Mouse (Mus musculus): ENCODE measurements around the gene Coq7. TPM values are rescaled to one million over a fixed set of nuclear protein-coding genes. Genes with fewer than 3 reads are reported as not detected.

Coq7 gene
- polyA plus RNA-seq, 1 experiment from 2014 or later, result 85.4 TPM

DNA sequence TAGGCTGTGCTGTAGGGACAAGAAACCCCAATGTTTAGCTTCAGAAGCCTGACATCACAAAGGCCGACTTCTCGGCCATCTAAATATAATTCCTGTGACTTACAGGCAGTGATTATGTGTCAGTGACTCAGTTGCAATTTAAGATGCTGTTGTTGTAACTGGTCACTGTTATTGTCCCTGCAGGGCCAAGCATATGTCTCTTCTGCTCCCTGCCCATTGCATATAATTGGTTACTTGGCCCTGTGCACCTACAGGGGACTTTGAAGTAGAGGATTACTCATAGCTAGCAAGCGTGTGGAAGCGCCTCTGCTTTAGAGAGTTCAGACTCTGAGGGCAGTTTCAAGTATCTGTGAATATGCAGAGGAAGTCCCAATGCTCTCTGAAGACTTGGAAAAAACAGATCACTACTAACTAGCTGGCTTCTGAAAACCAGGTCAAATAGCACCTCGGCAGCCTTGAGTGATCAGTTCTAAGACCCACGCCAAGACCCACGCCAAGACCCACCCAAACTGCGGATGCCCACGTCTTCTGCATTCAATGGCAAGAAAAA, 52.9 kb downstream of the Coq7 start:
- 90% methylated on average over 9 of the region's 9 CpGs for WGBS
- H3K27me3 ChIP-seq, result no peaks in the 10 kb centered on the region
- ATAC-seq (replicated peaks), result no peak

DNA sequence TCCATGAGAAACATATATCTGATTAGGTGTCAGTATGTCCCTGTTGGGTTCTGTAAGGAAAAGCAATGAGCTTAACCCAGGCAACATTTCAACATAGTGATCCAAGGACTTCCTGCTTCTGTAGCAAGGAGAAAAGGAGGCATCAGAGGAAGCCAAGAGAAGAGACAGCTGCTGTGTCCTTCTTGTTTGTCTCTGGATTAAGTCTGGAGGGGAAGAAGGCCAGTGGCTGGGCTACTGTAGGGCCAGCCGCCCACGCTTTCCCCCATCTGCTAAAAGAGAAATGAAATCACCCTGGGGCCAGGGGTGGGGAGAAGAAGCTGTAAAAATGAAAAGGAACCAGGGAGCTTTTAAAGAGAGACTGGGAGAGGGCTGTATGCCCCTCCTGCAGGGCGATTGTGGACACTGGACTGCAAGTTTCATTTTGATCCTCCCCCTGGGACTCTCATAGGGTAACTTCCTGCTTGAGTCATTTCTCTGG, 54.3 kb downstream of the Coq7 start:
- no peaks in the 10 kb centered on the region for H3K4me1 ChIP-seq
- no peaks in the 10 kb centered on the region for H3K36me3 ChIP-seq
- 65% methylated on average over 3 of the region's 3 CpGs for WGBS
- no peaks in the 10 kb centered on the region for H3K9me3 ChIP-seq
- no peaks in the 10 kb centered on the region for H3K27me3 ChIP-seq
- H3K4me3 ChIP-seq, result no peak overlapping the region
- no peak overlapping the region for H3K27ac ChIP-seq (replicated peaks)
- H3K9ac ChIP-seq (replicated peaks), result no peak overlapping the region
- no peak overlapping the region for H3K4me2 ChIP-seq (replicated peaks)
- no peak for ATAC-seq (replicated peaks)

More for the DNA sequence above, 52.9 kb downstream of the Coq7 start:
- no peaks in the 10 kb centered on the region for H3K36me3 ChIP-seq
- no peak overlapping the region for H3K9ac ChIP-seq (replicated peaks)
- no peaks in the 10 kb centered on the region for H3K4me1 ChIP-seq
- H3K4me2 ChIP-seq (replicated peaks), result no peak overlapping the region
- H3K27ac ChIP-seq (replicated peaks), result no peak overlapping the region
- H3K9me3 ChIP-seq, result no peaks in the 10 kb centered on the region
- no peak overlapping the region for H3K4me3 ChIP-seq

DNA sequence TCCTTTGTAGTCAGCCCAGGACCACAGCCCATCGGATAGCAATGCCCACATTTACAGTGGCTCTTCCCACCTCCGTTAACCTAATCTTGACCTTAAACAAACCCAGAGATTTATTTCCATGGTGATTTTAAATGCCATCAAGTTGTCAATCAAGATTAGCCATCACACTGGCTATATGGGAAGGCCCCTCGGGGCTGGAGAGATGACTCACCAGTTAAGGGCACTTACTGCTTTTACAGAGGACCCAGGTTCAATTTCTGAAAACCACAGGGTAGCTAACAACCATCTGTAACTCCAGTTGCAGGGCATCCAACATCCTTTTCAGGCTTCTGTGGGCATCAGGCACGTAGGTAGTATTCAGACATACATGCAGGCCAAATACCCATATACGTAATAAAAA, 56.7 kb downstream of the Coq7 start:
- Histone ChIP-seq H3K4me1 (no peaks in the 10 kb centered on the region), H3K4me3 (no peak overlapping the region), H3K36me3 (no peaks in the 10 kb centered on the region), H3K9ac (replicated peaks) (no peak overlapping the region), H3K9me3 (no peaks in the 10 kb centered on the region), H3K4me2 (replicated peaks) (no peak overlapping the region), H3K27me3 (no peaks in the 10 kb centered on the region), H3K27ac (replicated peaks) (no peak overlapping the region)
- no peak for ATAC-seq (replicated peaks)
- WGBS, result 50% methylated on average over 5 of the region's 5 CpGs

DNA sequence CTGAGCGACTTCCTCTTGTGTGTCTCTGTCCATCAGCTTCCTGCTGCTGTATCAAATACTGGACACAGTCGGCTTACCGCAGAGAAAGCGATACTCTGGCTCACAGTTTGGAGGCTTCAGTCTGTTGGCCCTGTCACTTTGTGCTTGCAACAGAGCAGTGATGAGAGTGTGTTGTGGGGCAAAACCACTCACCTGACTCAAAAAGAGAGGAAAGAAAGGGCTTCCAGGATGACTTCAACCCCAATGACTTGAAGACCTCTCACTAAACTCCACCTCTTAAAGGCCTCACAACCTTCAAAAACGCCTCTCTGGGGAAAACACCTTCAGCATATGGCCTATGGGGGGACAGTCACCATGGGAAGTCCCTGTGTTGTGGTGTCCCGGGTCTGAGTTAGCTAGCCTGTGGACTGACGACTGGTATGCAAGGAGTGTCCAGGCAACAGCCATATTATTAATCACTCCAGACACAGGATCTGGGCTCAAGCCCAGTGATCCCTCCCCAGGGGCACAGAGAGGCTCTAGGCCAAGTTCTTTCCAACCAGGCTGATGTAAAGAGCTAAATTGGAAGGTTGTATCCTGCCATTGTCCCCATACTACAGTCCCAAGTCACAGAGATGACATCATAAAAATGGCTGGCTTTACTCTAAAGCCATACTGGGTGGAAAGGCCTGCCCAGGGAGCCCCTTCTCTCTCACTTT, 58.0 kb downstream of the Coq7 start:
- no peak for ATAC-seq (replicated peaks)
- Histone ChIP-seq H3K27ac (replicated peaks) (no peak overlapping the region), H3K4me2 (replicated peaks) (no peak overlapping the region), H3K36me3 (no peaks in the 10 kb centered on the region), H3K4me1 (no peaks in the 10 kb centered on the region), H3K27me3 (no peaks in the 10 kb centered on the region), H3K9me3 (no peaks in the 10 kb centered on the region), H3K9ac (replicated peaks) (no peak overlapping the region), H3K4me3 (no peak overlapping the region)
- WGBS, result 88% methylated on average over 7 of the region's 7 CpGs

DNA sequence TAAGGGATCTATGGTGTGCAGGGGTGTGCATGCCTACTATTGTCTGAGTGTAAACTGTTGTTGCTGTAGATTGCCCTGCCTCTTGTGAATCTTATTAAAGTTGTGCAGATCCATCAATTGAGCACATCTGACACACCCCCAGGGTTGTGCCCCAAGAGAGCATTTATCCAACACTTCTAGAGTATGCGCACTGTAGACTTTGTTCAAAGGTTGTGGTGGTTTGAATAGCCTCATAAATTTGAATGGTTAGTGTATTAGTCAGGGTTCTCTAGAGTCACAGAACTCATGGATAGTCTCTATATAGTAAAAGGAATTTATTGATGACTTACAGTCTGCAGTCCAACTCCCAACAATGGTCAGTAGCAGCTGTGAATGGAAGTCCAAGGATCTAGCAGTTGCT, 60.3 kb downstream of the Coq7 start:
- no peak overlapping the region for H3K27ac ChIP-seq (replicated peaks)
- no peaks in the 10 kb centered on the region for H3K9me3 ChIP-seq
- WGBS, result 93% methylated on average over 1 of the region's 1 CpGs
- no peak overlapping the region for H3K4me2 ChIP-seq (replicated peaks)
- H3K4me3 ChIP-seq, result no peak overlapping the region
- no peaks in the 10 kb centered on the region for H3K36me3 ChIP-seq
- H3K4me1 ChIP-seq, result no peaks in the 10 kb centered on the region
- H3K9ac ChIP-seq (replicated peaks), result no peak overlapping the region
- no peaks in the 10 kb centered on the region for H3K27me3 ChIP-seq
- no peak for ATAC-seq (replicated peaks)

DNA sequence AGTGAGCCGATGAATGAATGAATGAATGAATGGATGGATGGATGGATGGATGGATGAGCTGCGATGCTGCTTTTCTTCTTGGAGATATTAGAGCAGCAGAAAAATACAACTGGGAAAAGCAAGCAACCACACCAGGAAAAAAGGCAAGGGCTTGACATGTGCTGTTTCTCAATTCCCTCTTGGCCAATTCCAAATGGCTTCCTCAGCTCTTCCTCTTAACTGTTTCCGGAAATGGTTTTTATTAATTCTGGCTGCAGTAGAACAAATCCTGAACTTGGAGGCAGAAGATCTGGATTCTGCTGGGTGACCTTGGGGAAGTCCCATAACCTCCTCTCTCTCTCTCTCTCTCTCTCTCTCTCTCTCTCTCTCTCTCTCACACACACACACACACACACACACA, 65.1 kb downstream of the Coq7 start:
- Histone ChIP-seq H3K9me3 (no peaks in the 10 kb centered on the region), H3K27me3 (no peaks in the 10 kb centered on the region), H3K4me3 (no peak overlapping the region), H3K27ac (replicated peaks) (no peak overlapping the region), H3K9ac (replicated peaks) (no peak overlapping the region), H3K36me3 (no peaks in the 10 kb centered on the region), H3K4me2 (replicated peaks) (no peak overlapping the region), H3K4me1 (peaks cover 4% of the 10 kb centered on the region)
- WGBS, result 96% methylated on average over 3 of the region's 3 CpGs
- ATAC-seq (replicated peaks), result no peak

DNA sequence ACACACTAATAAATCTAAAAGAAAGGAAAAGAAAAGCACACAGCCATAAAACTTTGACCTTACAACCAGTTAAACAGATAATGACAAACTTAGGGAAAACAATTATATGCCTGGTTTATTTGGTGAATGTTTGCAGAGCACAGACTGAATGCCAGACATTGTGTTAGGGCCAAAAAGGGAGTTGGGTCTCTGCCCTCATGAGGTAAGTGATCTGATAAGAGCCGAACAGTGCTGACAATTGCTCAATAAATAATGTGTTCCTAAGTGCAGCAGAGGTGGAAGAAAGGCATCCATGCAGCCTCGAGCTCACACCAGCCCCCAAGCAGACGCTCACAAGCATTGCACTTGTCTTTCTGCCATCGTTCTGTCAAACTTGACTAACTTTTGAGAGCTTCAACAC, 68.7 kb downstream of the Coq7 start:
- H3K4me3 ChIP-seq, result no peak overlapping the region
- peaks cover 6% of the 10 kb centered on the region for H3K4me1 ChIP-seq
- H3K9ac ChIP-seq (replicated peaks), result no peak overlapping the region
- no peak overlapping the region for H3K4me2 ChIP-seq (replicated peaks)
- no peaks in the 10 kb centered on the region for H3K36me3 ChIP-seq
- 68% methylated on average over 4 of the region's 4 CpGs for WGBS
- no peaks in the 10 kb centered on the region for H3K27me3 ChIP-seq
- ATAC-seq (replicated peaks), result no peak
- H3K9me3 ChIP-seq, result no peaks in the 10 kb centered on the region
- H3K27ac ChIP-seq (replicated peaks), result no peak overlapping the region

DNA sequence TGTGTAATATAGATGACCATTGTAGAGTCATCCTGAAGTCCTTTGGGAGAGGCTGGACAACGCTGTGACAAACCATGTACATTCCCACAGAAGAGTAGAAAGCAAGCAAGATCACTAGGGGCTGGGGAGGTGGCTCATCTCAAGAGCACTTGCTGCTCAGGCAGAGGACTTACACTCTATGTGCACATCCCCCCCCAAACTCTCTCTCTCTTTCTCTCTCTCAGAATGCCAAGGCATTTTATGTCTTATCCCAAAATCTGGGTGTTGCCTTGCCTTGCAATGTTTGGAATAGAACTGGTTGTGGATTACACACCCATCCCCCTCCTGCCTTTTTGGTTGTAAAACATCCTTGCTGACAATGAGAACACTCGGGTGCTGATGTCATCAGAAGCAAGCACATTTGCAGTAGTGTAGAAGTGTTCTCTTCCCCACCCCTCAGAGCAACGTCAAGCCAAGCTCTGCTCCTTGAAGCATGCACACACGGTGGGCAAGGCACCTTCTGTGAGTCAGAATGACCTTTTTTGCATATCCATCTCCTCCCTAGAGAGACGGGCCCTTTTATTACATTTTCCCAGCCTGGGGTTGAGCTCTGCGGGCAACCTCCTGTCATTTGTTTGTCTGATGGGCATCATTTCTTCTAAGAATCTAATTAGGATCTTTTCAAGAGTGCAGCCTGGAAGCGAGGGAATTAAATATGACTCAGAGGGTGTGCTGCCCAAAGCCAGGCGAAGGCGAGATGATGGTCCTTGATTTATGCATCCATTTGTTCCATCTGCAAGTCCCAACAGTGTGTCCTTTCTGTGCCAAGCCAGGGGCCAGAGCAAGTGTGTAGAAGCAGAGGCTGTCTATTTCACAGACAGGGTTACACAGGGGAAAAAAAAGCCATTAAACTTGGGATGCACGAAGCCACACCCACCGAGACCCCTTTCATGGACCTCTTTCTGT, 70.1 kb downstream of the Coq7 start:
- ATAC-seq (replicated peaks), result no peak; the same call in 1 of the 2 replicates
- H3K27ac ChIP-seq (replicated peaks), result no peak overlapping the region
- no peaks in the 10 kb centered on the region for H3K27me3 ChIP-seq
- H3K9me3 ChIP-seq, result no peaks in the 10 kb centered on the region
- peaks cover 6% of the 10 kb centered on the region for H3K4me1 ChIP-seq
- no peak overlapping the region for H3K4me2 ChIP-seq (replicated peaks)
- no peaks in the 10 kb centered on the region for H3K36me3 ChIP-seq
- H3K4me3 ChIP-seq, result no peak overlapping the region
- H3K9ac ChIP-seq (replicated peaks), result no peak overlapping the region
- 32% methylated on average over 11 of the region's 11 CpGs for whole genome bisulfite sequencing

DNA sequence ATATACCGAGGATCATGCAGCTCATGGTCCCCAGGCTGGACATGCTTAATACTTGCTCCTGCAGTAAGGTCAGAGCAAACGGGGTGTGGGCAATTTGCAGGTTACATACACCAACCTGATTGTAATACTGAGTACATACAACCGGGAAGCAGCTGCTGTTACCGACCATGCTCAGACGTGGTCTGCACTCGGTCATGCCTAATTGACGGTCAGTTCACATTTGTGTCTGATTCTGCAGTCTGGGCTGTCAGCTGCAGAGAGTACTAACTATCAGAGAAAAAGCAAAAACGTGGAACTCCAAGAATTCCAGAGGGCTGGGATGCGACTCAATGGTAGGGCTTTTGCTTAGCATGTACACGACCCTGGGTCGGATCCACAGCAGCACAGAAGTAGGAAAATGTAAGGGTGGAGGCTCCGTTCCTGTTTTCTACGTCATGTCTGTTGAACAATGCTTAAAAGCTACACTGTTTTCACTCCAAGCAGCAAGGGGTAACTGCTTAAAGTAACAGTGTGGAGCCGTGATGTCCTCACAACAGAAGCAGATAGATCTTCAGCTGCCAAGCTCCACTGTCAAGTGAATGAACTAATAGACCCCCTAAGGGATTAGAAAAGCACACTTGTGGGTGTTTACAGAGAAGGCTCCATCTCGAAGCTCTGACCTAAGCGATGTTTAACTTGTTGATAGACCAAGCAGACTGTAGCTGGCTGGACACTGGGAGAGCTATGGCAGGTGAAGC, 71.6 kb downstream of the Coq7 start:
- WGBS, result 55% methylated on average over 16 of the region's 16 CpGs
- Histone ChIP-seq H3K27ac (replicated peaks) (no peak overlapping the region), H3K9ac (replicated peaks) (no peak overlapping the region), H3K4me3 (no peak overlapping the region), H3K27me3 (no peaks in the 10 kb centered on the region), H3K36me3 (no peaks in the 10 kb centered on the region), H3K9me3 (no peaks in the 10 kb centered on the region), H3K4me2 (replicated peaks) (no peak overlapping the region), H3K4me1 (peaks cover 6% of the 10 kb centered on the region)
- no peak for ATAC-seq (replicated peaks)

All from forebrain, embryonic 15.5 days (tissue).